Mouse (Mus musculus) liver, postnatal 0 days (tissue): ENCODE data around the gene Jph4.

Experiments used
- CTCF ChIP-seq: sonication (generic); IDR thresholded peaks from 2 replicates; pipeline ENCODE4 v1.5.1; 2016; ENCODE audit warnings: antibody characterized with exemption, low read depth
- EP300 ChIP-seq: IDR thresholded peaks from 2 replicates; pipeline ENCODE4 v1.6.1; 2016; ENCODE audit warnings: antibody characterized with exemption, low read depth, mild to moderate bottlenecking

DNA sequence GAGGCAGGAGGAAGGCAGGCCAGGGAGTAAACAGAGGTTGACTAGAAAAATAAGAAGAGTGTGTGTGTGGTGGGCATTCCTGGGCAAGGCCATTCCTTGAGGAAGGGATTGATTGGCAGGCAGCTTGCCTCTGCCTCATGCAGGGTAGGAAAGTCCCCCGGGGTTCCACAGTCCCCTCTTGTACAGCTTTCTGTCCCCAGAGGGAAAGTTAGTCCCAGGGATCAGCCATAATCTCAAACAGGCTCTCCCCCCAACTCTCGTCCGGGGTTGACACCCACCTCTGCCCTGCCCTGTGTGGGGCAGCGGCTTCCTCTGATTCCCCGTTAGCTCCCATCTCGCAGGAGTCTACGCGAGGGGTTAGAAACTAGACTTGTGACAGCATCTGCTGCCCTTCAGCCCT is 9.7 kb downstream of the Jph4 start:
- TF ChIP-seq CTCF (no peak), EP300 (no peak)
